Mouse (Mus musculus) WW6 (cell line): ENCODE measurements around the gene Nup93.
"Not testable (repeated sequence)": the region's sequence is repeated elsewhere in the genome, so short reads cannot be mapped to it uniquely, and the experiment has no call there.

Experiments used
- DNase-seq: peaks from one replicate; pipeline ENCODE4 v3.0.0-alpha.2; 2013; ENCODE audit warnings: low read depth, low spot score

Gene Nup93

GRCm38 (mm10) chr8:94214252-94215173 lies at the start of gene Nup93:
Gene Nup93 (plus strand): TSS chr8:94214564.
- DNase-seq, result peak; percentile 100

- not testable (repeated sequence) for DNase-seq
These were observed 48.6 kb upstream of the Nup93 start for GRCm38 (mm10) chr8:94165772-94166171.

GRCm38 (mm10) chr8:94167244-94167643 lies 47.1 kb upstream of the Nup93 start:
- peak; percentile 89 for DNase-seq

- DNase-seq, result no peak
These were observed 44.8 kb upstream of the Nup93 start for GRCm38 (mm10) chr8:94169547-94169946.

GRCm38 (mm10) chr8:94171321-94171755 lies 43.0 kb upstream of the Nup93 start:
- DNase-seq, result no peak

GRCm38 (mm10) chr8:94172075-94172808 lies 42.1 kb upstream of the Nup93 start, which contains the start of gene Mt2:
Gene Mt2 (plus strand): TSS chr8:94172664.
- DNase-seq, result peak; percentile 98

GRCm38 (mm10) chr8:94172809-94173732 lies 41.3 kb upstream of the Nup93 start:
- no peak for DNase-seq

- DNase-seq, result no peak
These were observed 40.4 kb upstream of the Nup93 start for GRCm38 (mm10) chr8:94173848-94174403.

GRCm38 (mm10) chr8:94174619-94175213 lies 39.6 kb upstream of the Nup93 start:
- no peak for DNase-seq

- no peak for DNase-seq
These were observed 36.5 kb upstream of the Nup93 start for GRCm38 (mm10) chr8:94177716-94178390.

- peak; percentile 93 for DNase-seq
These were observed 35.3 kb upstream of the Nup93 start, which contains the start of gene Mt1 for GRCm38 (mm10) chr8:94178857-94179712. Gene Mt1 (plus strand): TSS chr8:94179082.

GRCm38 (mm10) chr8:94179713-94180560 lies 34.4 kb upstream of the Nup93 start:
- no peak for DNase-seq

GRCm38 (mm10) chr8:94180561-94180908 lies 33.8 kb upstream of the Nup93 start:
- no peak for DNase-seq

- DNase-seq, result no peak
These were observed 32.1 kb upstream of the Nup93 start for GRCm38 (mm10) chr8:94182055-94182929.

- DNase-seq, result no peak
These were observed 31.2 kb upstream of the Nup93 start for GRCm38 (mm10) chr8:94183117-94183516.

GRCm38 (mm10) chr8:94184357-94184843 lies 30.0 kb upstream of the Nup93 start:
- DNase-seq, result no peak

GRCm38 (mm10) chr8:94185791-94186190 lies 28.6 kb upstream of the Nup93 start:
- no peak for DNase-seq
